Mouse (Mus musculus) layer of hippocampus, adult 9-11 months (tissue): Measurements from ENCODE around the gene Prkcd.

Source experiments
- DNase-seq: peaks from one replicate; pipeline ENCODE4 v3.0.0; 2022

The Prkcd gene

DNA sequence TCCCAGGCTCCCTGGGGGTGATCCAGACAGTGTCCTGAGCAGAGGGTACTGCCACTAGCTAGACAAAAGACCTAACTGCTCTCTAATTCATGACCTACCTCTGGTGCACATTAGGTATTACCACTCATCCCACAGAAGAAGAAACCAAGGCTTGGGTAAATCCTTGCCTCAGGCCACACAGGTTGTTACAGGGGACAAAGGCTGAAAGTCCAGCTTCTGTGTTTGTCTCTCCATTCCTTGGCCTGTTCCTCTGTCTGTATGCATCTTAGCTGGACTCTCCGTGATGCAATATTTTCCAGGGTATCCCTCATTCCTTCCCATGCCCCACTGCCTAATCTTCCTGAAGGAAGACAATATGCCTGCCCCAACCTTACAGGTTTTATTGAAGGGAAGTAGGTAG is 8.4 kb upstream of the Prkcd start:
- DNase-seq: no peak

DNA sequence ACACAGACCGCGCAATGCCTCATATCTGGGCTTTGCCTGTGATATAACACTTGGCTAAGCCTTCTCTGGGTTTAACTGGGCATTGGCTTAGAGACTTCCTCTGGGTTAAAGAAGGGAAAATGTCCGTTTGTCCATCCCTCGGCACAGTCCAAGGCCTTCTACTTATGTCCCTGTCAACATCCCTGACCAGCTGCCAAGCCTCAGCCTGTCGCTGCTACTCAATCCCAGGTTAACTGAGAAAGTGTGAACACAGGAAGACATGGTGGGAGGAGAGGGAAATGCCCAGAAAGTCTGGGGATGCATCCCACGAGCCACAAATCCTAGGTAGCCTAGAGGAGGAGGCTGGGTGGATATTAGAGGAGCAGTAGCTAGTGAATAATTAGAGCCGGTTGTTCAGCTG is 7.7 kb upstream of the Prkcd start:
- DNase-seq: no peak

DNA sequence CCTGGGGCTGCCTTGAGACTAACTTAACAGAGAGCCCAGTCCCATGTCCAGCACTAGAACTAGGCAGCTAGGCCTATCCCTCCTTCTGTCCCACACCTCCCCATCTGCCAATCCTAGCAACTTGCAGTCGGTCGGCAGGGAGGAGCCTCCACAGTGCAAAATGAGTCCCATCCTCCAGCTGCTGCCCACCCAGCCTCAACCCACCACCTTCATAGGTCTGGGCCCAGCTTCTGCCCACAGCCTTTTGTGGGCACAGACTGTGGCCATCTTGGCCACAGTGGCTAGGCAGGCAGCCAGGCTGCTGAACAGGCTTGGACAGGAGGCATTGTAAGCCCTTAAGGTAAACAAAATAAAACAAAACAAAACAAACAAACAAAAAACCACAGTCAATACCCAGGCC is 5.8 kb upstream of the Prkcd start:
- no peak for DNase-seq

DNA sequence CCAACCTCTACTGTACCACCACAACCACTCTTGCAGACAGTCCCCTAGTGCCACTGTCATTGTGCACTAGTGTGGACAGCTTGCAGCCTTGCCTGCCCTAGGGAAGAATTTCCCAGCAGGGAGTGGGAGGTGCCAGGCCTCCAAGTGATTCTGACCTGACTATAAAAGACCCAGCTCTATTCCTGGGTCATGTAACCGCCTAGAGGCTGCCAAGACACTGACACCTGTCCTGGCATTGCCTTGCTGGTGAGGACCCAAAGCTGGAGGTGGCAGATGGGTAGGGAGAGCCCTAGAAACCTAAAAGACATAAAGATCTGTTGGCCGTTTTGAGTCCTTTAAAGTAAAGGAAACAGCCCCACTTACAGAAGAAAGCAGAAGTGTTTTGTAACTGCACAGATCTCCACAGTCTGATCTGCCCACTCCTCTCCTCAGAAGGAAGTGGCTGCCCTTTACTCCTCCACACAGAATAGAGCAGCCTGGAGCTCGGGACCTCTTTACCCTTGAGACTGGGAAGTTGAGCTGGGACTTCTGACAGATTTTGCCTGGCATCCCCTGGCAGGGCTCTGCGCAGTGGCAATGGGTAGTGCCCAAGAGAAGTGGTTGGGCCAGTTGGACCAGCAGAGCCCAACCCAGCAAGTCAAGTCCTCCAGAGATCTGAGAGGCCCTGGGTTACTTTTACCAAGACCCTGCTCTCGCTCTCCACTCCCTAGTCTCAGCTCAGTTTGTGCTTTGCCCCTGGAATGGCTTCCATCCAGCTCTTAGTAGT is 5.0 kb upstream of the Prkcd start:
- peak; percentile 55 for DNase-seq

DNA sequence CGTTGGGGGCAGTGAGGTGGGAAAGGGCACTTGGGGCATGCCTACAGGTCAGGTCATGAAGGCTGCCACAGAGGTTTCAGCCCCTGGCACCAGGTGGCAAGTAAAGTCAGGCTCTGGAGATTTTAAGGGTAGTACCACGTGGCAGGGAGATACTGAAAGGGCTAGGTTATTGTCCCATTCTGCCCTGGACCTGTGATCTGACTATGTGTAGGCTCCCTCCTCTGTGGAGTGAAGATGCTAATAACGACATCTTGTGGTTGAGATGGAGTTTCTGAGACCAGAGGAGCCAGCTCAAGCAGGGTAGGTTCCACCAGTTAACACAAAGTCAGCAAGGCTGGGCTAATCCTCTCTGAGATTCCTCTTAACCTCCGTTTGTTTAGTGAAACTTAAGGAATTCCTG is 3.8 kb upstream of the Prkcd start:
- DNase-seq: no peak

DNA sequence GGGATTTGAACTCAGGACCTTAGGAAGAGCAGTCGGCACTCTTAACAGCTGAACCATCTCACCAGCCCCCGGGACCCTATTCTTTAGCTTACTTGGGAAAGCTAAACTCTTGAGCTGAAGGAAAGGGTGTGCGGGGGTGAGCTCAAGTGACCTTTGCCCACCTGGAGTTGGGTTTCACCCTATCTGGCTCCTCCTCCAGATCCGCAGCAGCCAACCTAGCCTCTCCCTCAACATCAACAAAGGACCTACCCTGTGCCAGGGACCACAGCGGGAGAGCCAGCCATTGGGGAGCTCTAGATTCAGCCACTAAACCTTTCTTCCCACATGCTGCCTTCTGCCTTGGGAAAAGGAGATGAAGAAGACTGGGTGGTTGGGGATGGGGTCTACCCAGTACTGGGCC is 2.2 kb upstream of the Prkcd start:
- no peak for DNase-seq

DNA sequence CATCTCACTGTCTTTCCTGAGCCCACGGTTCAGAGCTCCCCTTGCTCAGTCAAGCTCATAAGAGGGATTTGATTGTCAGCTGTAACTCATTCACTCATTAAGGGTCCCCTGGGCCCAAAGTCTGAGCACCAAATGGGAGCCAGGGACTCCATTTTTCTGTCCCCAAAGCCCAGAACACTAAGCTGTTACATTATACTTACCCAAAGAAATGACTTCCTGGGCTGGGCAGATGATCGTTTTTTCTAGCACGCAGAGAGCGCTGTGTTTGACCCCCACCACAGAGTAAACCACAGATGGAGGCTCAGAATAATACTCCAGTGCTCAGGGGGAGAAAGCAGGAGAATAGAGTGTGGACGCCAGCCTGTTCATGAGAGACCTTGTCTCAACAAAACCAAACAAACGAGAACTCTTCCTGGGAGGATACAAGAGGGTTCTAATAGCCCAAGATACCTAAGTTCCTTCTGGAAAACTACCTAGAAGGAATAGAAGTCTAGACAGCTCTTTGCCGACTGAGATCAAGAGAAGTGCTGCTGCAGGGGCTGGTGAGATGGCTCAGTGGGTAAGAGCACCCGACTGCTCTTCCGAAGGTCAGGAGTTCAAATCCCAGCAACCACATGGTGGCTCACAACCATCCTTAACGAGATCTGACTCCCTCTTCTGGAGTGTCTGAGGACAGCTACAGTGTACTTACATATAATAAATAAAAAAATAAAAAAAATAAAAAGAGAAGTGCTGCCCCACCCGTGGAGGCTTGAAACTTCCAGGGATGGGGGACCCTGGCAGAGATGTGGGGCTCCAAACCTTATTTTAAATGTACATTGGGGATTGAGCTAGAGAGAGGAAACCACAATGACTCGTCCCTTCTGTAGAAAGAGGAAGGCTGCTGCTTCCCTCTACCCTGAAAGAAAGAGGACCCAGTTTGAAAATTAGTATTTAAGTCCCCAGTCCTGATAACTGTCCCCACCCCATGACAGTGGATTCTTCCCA is 1.0 kb upstream of the Prkcd start:
- DNase-seq: no peak

DNA sequence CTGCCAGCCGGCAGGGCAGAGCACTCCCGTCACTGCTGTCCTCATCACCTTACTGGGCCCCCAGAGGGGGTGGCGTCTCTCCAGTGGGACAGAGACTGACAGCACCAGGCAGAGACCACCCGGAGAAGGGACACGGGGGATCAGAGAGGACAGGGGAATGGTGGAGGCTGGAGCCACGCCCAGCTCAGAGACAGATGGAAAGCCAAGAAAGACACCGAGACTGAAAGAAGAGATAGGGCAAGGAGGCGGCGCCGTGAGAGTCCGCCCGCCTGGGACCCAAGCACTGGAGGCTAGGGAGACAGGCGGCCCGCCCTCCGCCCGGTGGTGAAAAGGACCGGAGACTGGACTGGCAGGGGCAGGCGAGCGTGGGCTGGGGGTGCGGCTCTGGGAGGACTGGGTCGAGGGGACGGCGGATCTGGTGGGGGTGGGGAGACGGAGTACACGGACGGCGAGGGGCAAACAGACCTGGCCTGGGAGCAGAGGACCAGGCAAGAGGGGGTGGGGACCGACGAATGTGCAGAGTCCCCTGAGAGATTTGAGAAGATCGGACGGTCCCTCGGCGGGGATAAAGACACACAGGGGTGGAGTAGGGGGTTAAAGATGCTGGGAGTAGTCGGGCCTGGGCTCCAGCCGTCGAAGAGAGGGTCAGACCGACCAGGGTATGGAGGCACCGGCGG is 741 bp downstream of the Prkcd start:
- DNase-seq: no peak

DNA sequence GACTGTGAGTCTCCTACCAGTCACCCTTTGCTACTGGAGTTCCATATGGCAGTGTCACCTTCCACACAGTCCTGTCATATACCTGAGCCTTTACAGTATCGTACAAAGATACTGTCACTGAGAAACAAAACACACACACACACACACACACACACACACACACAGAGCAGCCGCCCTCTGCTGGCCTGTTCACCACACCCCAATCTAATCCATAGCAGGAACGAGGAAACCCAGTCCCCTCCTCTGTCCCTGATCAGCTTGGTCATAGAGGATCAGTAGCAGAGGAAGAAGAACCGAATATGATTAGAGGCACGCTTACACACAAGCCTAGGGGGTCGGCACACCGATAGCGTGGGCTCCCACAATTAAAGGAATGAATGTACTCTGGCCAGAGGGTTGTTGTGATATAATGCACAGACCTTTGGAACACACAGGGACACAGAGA is 1.7 kb downstream of the Prkcd start:
- no peak for DNase-seq

DNA sequence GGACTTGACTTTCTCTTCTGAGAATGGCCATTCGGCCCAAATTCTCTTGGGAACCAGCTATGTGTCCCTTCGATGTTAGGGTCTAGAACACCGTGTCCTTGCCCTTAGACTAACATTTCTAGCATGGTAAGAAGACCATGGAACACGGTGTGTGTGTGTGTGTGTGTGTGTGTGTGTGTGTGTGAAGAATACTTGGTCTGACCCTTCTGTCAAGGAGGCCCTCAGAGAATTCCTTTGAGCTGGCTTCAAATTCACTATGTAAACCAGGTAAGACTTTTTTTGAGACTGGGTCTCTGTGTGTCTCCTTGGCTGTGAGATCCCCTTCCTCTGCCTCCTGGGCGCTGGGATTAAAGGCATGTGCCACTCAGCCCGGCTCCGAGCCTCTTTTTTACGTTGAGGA is 3.5 kb downstream of the Prkcd start:
- DNase-seq: no peak

DNA sequence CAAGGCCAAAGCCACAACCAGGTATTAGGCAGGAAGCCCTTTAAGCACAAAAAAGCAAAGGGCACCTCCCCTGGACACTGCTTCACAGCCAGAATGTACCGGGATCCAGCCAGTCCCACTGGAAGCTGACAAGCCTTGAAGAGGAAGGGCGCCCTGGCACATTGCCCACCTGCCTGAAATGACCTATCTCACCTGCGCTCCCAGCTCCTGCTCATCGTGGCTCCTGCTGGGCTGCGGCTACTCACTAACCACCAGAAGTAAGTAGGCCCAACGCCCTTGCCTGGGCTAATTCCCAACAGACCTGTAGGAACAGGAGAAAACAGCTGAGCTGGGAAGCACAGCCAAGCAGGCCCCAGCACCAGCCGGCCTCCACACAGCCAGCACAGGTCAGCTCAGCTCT is 3.9 kb downstream of the Prkcd start:
- no peak for DNase-seq

DNA sequence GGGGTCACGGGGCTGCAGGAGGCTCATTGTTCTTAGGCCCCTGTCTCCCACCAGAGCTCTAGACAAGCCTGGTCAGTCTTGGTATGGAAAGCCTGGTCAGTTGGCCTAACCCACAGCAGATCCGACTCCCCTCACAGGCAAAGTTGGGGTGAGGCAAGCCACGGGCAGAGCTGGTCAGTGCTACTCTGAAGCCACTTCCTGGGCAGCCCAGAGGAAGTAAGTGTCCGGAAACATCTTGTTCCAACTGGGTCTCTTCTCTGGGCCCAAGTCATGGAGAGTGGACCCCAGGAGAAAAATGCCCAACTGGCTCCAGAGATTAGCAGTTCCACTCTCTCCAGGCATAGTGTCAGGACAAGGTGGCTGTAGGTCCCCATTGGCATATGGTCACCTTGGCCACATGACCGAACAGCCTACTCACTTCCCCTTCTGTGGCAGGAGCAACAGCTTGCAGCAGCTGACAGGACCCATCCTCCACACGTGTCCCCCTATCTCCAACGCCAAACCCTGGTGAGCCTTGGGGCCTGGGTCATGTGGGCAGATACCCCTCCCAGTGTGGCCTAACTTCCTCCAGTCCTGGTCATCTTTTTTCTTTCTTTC is 5.9 kb downstream of the Prkcd start:
- DNase-seq: peak; percentile 69

DNA sequence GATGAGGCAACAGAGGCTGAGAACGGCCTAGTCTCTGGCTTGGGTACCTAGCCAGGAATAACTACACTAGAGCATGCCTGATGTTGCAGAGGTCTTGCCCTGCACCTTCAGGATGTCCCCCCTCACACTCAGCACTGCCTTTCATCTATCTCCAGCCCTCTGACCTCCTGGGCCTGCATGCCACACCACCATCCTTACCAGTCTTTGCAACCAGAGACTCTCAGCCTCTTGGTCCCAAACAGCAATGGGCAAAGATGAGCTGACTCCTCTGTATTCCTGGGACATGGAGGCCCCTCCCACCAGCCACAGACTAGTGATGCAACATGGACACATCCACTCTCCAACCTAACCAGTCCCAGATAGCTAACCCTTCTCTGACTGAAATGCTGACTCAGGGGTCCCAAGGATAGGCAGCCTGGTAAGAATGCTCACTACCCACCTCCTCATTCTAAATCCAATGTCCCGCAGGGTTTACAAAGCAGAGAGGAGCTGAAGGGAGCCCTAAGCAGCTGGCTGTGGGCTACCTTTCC is 7.2 kb downstream of the Prkcd start:
- DNase-seq: no peak

DNA sequence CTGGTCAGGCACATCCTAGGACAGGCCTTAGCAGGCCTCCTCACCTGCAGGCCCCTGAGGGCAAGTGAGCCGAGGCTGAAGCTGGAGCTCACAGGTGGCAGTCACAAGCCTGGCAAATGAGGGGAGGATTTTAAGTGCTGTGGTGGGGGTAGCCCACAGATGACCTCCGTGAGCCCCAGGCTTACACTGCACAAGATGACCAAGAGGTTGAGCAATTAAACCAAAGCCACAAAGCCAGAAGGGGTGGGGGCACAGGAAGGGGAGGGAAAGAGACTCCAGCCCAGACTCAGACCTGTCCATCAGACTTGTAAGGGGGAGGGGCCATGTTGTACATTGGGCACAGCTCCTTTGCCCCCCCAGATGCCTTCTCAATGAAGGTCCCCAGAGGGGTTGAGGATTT is 9.3 kb downstream of the Prkcd start:
- no peak for DNase-seq

DNA sequence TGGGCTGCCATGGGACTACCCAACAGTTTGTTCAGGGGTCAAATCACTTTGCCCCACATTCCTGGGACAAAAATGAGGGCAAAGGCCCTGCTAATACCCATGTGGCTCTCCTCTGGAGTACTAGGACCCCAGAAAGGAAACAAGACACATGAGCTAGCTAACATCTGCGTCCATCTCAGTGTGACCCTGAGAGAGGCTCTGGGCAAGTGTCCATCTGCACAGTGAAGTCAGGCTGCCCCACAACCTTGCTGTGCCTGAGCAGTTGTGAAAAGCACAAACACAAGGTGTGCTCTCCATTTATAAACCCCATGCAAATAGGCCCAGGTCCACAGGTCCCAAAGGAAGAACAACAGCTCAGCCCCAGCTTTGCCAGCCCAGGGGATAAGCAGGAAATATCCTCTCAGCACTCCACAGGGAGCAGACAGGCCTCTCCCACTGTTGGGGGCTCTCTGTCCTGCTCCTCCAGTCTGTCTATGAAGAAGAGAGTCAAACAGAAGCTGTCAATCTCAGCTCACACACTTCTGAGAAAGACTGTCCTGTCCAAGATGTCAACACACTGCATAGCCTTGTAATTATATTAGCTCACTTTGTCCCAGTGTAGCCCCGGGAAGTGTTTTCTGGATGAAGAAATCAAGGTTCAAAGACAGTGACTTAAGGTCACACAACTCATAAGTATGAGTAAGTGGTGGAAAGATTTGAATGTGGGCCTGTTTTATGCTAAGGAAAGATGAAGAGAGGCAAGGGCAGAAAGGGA is 12.9 kb downstream of the Prkcd start:
- DNase-seq: no peak

DNA sequence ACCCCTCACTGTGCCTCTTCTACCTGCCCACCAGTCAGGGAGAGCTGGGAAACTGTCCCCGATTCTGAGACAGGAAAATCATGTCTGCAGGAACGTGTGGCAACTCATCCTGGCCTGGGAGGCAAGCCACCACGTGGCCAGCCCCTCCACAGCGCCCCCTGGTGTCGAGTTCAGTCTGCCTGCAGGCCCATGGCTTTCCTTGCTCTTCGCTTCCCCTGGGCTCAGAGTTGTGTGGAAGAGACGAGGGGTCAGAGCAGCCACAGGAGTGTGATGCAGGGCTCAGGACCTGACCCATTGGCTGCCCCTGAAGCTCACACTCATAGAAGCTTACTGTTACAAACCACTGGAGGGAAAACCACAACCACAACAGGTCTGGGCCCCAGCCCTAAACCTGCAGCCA is 13.5 kb downstream of the Prkcd start:
- no peak for DNase-seq

DNA sequence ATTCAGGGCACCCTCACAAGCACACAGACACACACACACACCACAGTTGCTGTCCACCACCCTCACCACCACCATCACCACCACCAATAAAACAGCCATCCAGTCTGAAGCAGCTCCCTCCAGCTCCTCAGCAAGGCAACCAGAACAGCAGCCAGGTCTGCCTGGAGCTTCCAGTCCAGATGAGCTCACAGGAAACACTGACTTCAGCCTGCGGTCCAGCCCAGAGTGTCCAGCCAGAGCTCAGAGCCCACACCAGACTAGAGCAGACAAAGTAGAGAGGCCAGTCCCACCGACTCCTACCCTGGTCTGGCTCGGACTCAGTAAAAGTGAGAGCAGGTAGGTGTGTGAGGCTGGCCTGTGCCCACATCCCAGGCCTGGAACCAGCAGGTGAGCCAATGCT is 15.1 kb downstream of the Prkcd start:
- DNase-seq: no peak

DNA sequence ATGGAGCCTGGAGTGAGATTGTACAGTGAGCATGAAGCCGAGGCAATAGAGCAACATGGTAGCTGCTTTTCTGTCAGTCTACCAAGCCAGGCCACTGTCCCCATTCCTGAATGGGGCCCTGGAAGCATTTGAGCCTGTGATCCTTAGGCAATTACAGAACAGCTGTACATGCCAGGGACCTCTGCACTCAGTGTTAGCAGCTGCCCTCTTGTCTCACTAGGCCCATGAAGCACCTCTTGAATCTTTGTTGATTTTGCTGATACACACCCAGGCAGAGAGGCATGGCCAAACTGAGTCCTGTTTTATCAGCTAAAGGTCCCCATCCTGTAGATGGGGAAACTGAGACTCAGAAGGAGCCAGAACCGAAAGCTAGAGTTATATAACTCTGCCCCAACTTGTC is 15.7 kb downstream of the Prkcd start:
- no peak for DNase-seq

DNA sequence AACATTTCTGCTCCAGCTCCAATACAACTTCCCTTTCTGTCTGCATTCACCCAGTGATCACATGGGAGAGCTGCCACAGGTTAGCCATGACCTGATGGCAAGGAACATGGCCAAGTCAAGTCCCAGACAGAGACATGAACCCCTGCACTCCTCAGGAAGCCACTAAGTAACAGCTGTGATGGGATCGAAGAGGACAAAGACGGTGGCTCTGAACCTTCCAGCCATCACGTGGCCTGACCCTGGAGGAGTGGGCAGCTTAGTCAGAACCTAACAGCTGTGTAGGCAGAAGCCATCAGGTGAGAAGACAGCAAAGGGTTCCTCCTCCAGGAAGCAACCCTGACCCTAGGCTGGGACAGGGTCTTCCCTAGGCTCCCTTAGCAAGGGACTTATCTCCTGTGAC is 16.5 kb downstream of the Prkcd start:
- no peak for DNase-seq

DNA sequence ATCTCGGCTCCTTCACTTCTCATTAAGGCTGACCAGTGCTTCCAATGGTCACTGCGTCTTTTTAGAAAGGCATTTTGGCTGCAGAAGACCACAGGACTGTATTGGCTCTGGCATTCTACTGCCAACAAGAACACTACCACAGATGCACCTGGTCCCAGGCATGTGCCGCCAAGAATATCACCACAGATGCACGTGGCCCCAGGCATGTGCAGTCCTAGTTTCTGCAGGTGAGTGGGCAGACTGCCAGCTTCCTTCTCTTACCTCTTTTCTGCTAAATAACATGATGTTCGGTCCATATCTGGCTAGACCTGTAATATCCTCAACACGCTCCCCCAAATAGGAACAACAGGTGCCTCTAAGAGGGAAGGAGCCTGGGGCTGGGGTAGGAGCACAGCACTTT is 17.8 kb downstream of the Prkcd start:
- DNase-seq: no peak

DNA sequence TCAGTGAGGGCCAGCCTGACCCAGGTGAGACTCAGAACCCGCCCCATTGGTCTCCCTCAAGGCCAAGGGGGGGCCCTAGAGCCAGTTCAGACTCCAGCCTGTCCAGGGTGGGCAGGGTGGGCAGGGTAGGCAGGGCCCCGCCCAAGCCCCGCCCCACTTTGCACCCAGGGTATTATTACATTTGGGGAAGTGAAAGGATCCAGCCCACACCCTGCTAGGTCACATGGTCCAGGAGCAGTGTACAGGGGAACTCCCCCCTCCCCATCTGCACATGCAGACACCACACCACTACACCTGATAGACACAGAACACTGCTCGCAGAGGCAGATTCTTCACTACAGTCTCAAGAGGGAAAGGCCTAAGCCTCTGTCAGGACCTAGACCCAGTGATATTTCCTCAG is 18.3 kb downstream of the Prkcd start:
- DNase-seq: no peak

DNA sequence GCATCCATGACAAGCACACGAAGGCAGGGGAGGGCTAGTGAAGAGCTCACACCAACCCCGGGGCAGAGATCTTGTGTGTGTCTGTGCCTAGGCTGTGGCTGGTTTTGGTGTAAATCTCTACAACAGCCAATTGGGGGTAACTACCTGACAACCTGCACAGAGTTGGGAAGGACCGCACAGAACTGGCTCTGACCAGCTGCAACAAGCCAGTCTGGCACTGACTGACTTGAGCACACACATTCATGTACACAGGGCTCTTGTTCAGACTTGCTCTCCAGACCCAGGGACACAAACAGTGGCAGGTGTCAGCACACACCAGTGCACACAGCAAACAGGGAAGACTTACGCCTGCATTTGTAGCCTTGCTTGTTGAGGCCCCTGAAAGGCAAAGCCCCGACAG is 19.2 kb downstream of the Prkcd start:
- DNase-seq: no peak
